Mouse (Mus musculus) spleen, adult 2 months (tissue): ENCODE data around the gene Ptprt.

Source experiments
- CTCF ChIP-seq: fragments of 200-500 bp; IDR thresholded peaks from 2 replicates; pipeline ENCODE4 v1.5.1; 2011; ENCODE audit warnings: mild to moderate bottlenecking, inconsistent platforms; ENCODE audit not compliant: insufficient read depth, insufficient read length, insufficient replicate concordance; ENCODE audit errors: extremely low read depth
- POLR2A ChIP-seq: fragments of 200-500 bp; IDR thresholded peaks from 2 replicates; pipeline ENCODE4 v1.6.1; 2011; ENCODE audit warnings: low read depth, low read length, inconsistent platforms

- TF ChIP-seq CTCF, result no peak
- no peak for TF ChIP-seq POLR2A
Measured at GRCm38 (mm10) chr2:162660941-162661386, at the start of gene Ptprt.
